Mouse (Mus musculus) thymus, postnatal 14 days (tissue): ENCODE measurements around the gene Pafah2.

ENCODE experiments used
- DNase-seq: peaks from one replicate; pipeline ENCODE4 v3.0.0; 2021

Pafah2 gene

GRCm38 (mm10) chr4:134425088-134425487 is 29.0 kb downstream of the Pafah2 start:
- DNase-seq: no peak

GRCm38 (mm10) chr4:134430381-134431004 is 34.4 kb downstream of the Pafah2 start:
- no peak for DNase-seq

GRCm38 (mm10) chr4:134432686-134433360 is 36.7 kb downstream of the Pafah2 start:
- DNase-seq: no peak

GRCm38 (mm10) chr4:134436185-134436584 is 40.1 kb downstream of the Pafah2 start:
- no peak for DNase-seq

GRCm38 (mm10) chr4:134436659-134437058 is 40.5 kb downstream of the Pafah2 start:
- DNase-seq: peak; percentile 46

GRCm38 (mm10) chr4:134439119-134439518 is 43.0 kb downstream of the Pafah2 start:
- no peak for DNase-seq

- no peak for DNase-seq
Observed at GRCm38 (mm10) chr4:134439919-134440318, 43.8 kb downstream of the Pafah2 start.

GRCm38 (mm10) chr4:134442216-134442615 is 46.1 kb downstream of the Pafah2 start:
- no peak for DNase-seq

GRCm38 (mm10) chr4:134443589-134443988 is 47.5 kb downstream of the Pafah2 start:
- DNase-seq: no peak

GRCm38 (mm10) chr4:134444949-134445348 is 48.8 kb downstream of the Pafah2 start:
- DNase-seq: no peak

GRCm38 (mm10) chr4:134445489-134445888 is 49.4 kb downstream of the Pafah2 start:
- DNase-seq: no peak

GRCm38 (mm10) chr4:134447966-134448365 is 51.8 kb downstream of the Pafah2 start:
- peak; percentile 60 for DNase-seq

GRCm38 (mm10) chr4:134449595-134450391 is 53.7 kb downstream of the Pafah2 start:
- DNase-seq: no peak

- no peak for DNase-seq
Observed at GRCm38 (mm10) chr4:134450392-134451195, 54.5 kb downstream of the Pafah2 start.

GRCm38 (mm10) chr4:134451484-134451883 is 55.4 kb downstream of the Pafah2 start:
- DNase-seq: no peak

GRCm38 (mm10) chr4:134453619-134454400 is 57.7 kb downstream of the Pafah2 start:
- DNase-seq: peak; percentile 52

- DNase-seq: peak; percentile 67
Observed at GRCm38 (mm10) chr4:134455310-134455709, 59.2 kb downstream of the Pafah2 start.

GRCm38 (mm10) chr4:134457130-134457825 is 61.2 kb downstream of the Pafah2 start:
- no peak for DNase-seq

GRCm38 (mm10) chr4:134458856-134459255 is 62.7 kb downstream of the Pafah2 start:
- DNase-seq: no peak

GRCm38 (mm10) chr4:134460277-134460676 is 64.2 kb downstream of the Pafah2 start:
- DNase-seq: peak; percentile 68

GRCm38 (mm10) chr4:134461252-134461651 is 65.1 kb downstream of the Pafah2 start:
- no peak for DNase-seq
